Mouse (Mus musculus) liver, embryonic 14.5 days (tissue): ENCODE measurements around the gene Upk3bl. TPM values are rescaled to one million over a fixed set of nuclear protein-coding genes. Genes with fewer than 3 reads are reported as not detected.

Experiments
- ATAC-seq: fragments of 200-750 bp; cut with Nextera tagmentation; 2 replicates; pipeline ENCODE4 v1.8.0; 2017; ENCODE audit warnings: moderate number of reproducible peaks, mild to moderate bottlenecking, moderate library complexity; ENCODE audit not compliant: insufficient read depth
- DNase-seq, 3 experiments: peaks; one replicate each; pipeline ENCODE4 v3.0.0-alpha.2; 2012 to 2013; ENCODE audit warnings: low read depth in 3 of 3, low spot score in 3 of 3
- H3K27ac ChIP-seq: fragments of 300-500 bp; sonication (generic); 2 replicates; pipeline ENCODE4 v1.5.1; 2014; ENCODE audit warnings: moderate library complexity, mild to moderate bottlenecking, control low read depth, inconsistent platforms
- H3K27me3 ChIP-seq: fragments of 300-500 bp; sonication (generic); 2 replicates; pipeline ENCODE4 v1.6.1; 2014; ENCODE audit warnings: mild to moderate bottlenecking, low read length, moderate library complexity; ENCODE audit not compliant: control insufficient read depth, insufficient read depth
- H3K36me3 ChIP-seq: fragments of 300-500 bp; sonication (generic); replicated peaks from 2 replicates; pipeline ENCODE4 v1.6.1; 2014; ENCODE audit warnings: low read depth; ENCODE audit not compliant: control insufficient read depth, insufficient read depth
- H3K4me1 ChIP-seq, 2 experiments: fragments of 200-500 bp in 1 of 2; fragments of 300-500 bp in 1 of 2; sonication (generic) in 1 of 2; replicated peaks; 2 replicates each; pipeline ENCODE4 v1.6.1; 2012 to 2014; ENCODE audit warnings: antibody characterized with exemption in 1 of 2, inconsistent platforms in 1 of 2, low read length in 1 of 2; ENCODE audit not compliant: control insufficient read depth in 2 of 2, insufficient read depth in 2 of 2
- H3K4me2 ChIP-seq: fragments of 300-500 bp; sonication (generic); 2 replicates; pipeline ENCODE4 v1.6.1; 2014; ENCODE audit warnings: low read depth, mild to moderate bottlenecking, control low read depth, moderate library complexity
- H3K4me3 ChIP-seq, 2 experiments: fragments of 200-500 bp in 1 of 2; fragments of 300-500 bp in 1 of 2; sonication (generic) in 1 of 2; 2 replicates each; pipeline ENCODE4 v1.5.1; 2012 to 2014; ENCODE audit warnings: low read depth in 2 of 2, low read length in 2 of 2, mild to moderate bottlenecking in 2 of 2, control low read depth in 1 of 2, inconsistent platforms in 1 of 2, moderate library complexity in 1 of 2; ENCODE audit not compliant: insufficient read depth in 1 of 2
- H3K9ac ChIP-seq: fragments of 300-500 bp; sonication (generic); replicated peaks from 2 replicates; pipeline ENCODE4 v1.6.1; 2014; ENCODE audit warnings: mild to moderate bottlenecking, control low read depth, moderate library complexity
- H3K9me3 ChIP-seq: fragments of 300-500 bp; sonication (generic); 2 replicates; pipeline ENCODE4 v1.6.1; 2016; ENCODE audit warnings: low read length, mixed read lengths; ENCODE audit not compliant: control insufficient read depth
- CTCF ChIP-seq: IDR thresholded peaks from 2 replicates; pipeline ENCODE4 v1.5.1; 2016; ENCODE audit warnings: antibody characterized with exemption, low read depth, control low read depth
- EP300 ChIP-seq: IDR thresholded peaks from 2 replicates; pipeline ENCODE4 v1.6.1; 2016; ENCODE audit warnings: antibody characterized with exemption, low read depth
- WGBS: fragments of 180-500 bp; shearing (Covaris S2); extraction: QIAGEN DNeasy Blood & Tissue Kit; methylation state at CpG from one replicate; pipeline ENCODE4 v1.1.7; 2014; ENCODE audit not compliant: insufficient replicate concordance; 5-methylcytosine and 5-hydroxymethylcytosine counted together
- polyA plus RNA-seq, 2 experiments: library from polyadenylated mRNA; depleted of rRNA in 1 of 2; stranded (reverse) in 1 of 2; unstranded in 1 of 2; fragments of >200 nt; fragmentation: Nextera tagmentation in 1 of 2; extraction: Ambion mirVana in 1 of 2; gene quantifications; 2 replicates each; pipeline versions ENCODE4 v1.2.1 to v1.2.3; 2012 to 2014

Upk3bl gene
- polyA plus RNA-seq, 2 experiments = 0.10 TPM; not detected in 1

DNA sequence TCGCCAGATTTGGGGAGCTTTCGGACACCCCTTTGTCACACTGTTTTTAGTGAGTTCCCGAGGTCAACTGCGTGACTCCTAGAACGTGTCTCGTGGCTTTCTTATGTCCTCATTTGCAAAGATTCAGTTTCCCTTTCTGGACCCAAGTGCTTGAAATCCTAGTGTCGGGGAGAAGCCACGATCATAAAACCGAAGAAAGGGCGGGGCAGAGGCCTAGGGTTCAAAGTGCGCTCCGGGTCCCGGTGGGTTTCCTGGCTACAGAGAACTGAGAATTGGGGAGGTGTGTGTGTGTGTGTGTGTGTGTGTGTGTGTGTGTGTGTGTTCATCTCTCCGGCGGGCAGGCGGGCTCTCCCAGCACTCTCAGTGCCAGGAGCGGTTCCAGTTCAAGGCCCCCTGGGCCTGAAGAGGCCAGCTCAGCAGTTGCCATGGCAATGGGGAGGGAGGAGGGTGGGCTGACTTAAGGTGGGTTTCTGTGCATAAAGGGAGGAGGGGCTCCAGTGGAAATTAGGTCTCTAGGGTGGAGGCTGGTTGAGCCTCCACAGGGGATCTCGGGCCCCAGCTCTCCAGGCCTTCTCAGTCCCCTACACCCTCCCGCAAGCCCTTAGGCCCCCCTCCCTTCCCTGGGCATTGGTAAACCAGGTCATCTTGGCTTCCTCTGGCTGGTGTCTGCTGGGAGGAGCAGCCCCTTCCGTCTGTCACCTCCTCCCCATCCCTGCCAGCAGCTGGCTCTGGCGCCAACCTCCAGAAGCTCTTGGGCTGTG lies 30.8 kb downstream of the Upk3bl start:
- Histone ChIP-seq H3K9ac (no peak overlapping the region), H3K4me3 (no peak overlapping the region; a peak in 1 of 4 replicates), H3K27ac (no peak overlapping the region), H3K9me3 (no peaks in the 10 kb centered on the region), H3K36me3 (no peaks in the 10 kb centered on the region), H3K4me1 (peaks cover 0 to 10% of the 10 kb centered on the region in 2 experiments; a peak in 2 of 4 replicates), H3K27me3 (peaks cover 10% of the 10 kb centered on the region), H3K4me2 (peak overlapping the region; percentile 81; the same call in 1 of the 2 replicates)
- TF ChIP-seq CTCF = no peak
- no peak for TF ChIP-seq EP300
- no peak for ATAC-seq
- 27% methylated on average over 21 of the region's 21 CpGs for WGBS
- no peak for DNase-seq

DNA sequence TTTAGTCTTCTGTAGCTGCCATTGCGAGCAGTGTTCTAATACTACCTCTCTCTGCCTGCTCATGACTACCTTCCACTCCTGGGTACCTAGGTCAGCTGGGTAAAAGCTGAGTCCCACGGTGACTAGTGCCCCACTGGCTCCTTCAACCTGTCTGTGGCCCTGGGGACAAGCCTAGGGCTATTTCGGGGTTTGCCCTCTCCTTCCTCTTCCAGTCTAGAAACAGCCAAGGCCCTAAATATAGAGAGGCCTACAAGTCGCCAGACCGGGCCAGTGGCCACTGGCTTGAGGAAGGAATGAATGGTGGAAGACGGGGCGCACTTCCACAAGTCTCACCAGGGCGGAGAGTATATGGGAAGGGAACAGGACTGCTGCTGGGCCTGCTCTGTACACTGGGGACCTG lies 32.0 kb downstream of the Upk3bl start:
- 54% methylated on average over 8 of the region's 8 CpGs for WGBS
- Histone ChIP-seq H3K4me2 (no peak overlapping the region), H3K27me3 (peaks cover 10% of the 10 kb centered on the region), H3K27ac (no peak overlapping the region), H3K9ac (no peak overlapping the region), H3K4me3 (no peak overlapping the region), H3K9me3 (no peaks in the 10 kb centered on the region), H3K36me3 (no peaks in the 10 kb centered on the region), H3K4me1 (peaks cover 0 to 10% of the 10 kb centered on the region in 2 experiments; a peak in 2 of 4 replicates)
- DNase-seq (no peak), ATAC-seq (no peak)
- TF ChIP-seq EP300 = no peak
- no peak for TF ChIP-seq CTCF

- 18% methylated on average over 14 of the region's 14 CpGs for WGBS
- DNase-seq (no peak), ATAC-seq (no peak)
Measured at GRCm38 (mm10) chr5:136088821-136089575, 34.7 kb downstream of the Upk3bl start.

GRCm38 (mm10) chr5:136091927-136092326 lies 37.6 kb downstream of the Upk3bl start:
- no peaks in the 10 kb centered on the region for H3K4me1 ChIP-seq
- H3K36me3 ChIP-seq = no peaks in the 10 kb centered on the region
- no peak for DNase-seq
- ATAC-seq = no peak
- no peaks in the 10 kb centered on the region for H3K9me3 ChIP-seq
- H3K9ac ChIP-seq = no peak overlapping the region
- 43% methylated on average over 5 of the region's 5 CpGs for whole genome bisulfite sequencing
- H3K27me3 ChIP-seq = no peaks in the 10 kb centered on the region; the same call in 1 of the 2 replicates
- TF ChIP-seq EP300 (no peak), CTCF (no peak)
- no peak overlapping the region for H3K4me2 ChIP-seq
- H3K4me3 ChIP-seq = no peak overlapping the region
- no peak overlapping the region for H3K27ac ChIP-seq

More at GRCm38 (mm10) chr5:136088821-136089575, 34.7 kb downstream of the Upk3bl start:
- TF ChIP-seq EP300 (no peak), CTCF (peak; percentile 47)
- Histone ChIP-seq H3K27me3 (peaks cover 9% of the 10 kb centered on the region), H3K4me3 (no peak overlapping the region), H3K4me1 (peaks cover 0 to 5% of the 10 kb centered on the region in 2 experiments; a peak in 2 of 4 replicates), H3K36me3 (no peaks in the 10 kb centered on the region), H3K27ac (no peak overlapping the region), H3K9me3 (no peaks in the 10 kb centered on the region), H3K4me2 (no peak overlapping the region), H3K9ac (no peak overlapping the region)
